Mouse (Mus musculus) forebrain, postnatal 0 days (tissue): Measurements from ENCODE around the gene Slco1a1. TPM values are rescaled to one million over a fixed set of nuclear protein-coding genes. Genes with fewer than 3 reads are reported as not detected.

Source experiments
- ATAC-seq: fragments of 200-750 bp; cut with Nextera tagmentation; 2 replicates; pipeline ENCODE4 v1.8.0; 2017; ENCODE audit warnings: mild to moderate bottlenecking, moderate library complexity
- DNase-seq: peaks from one replicate; pipeline ENCODE4 v3.0.0-alpha.2; 2015
- H3K27ac ChIP-seq: fragments of 300-500 bp; sonication (generic); 2 replicates; pipeline ENCODE4 v1.5.1; 2014; ENCODE audit warnings: low read depth, mild to moderate bottlenecking, antibody characterized with exemption, low read length, moderate library complexity, mixed read lengths
- H3K27me3 ChIP-seq: fragments of 300-500 bp; sonication (generic); 2 replicates; pipeline ENCODE4 v1.6.1; 2014; ENCODE audit warnings: mild to moderate bottlenecking, low read length, mixed read lengths; ENCODE audit not compliant: insufficient read depth
- H3K36me3 ChIP-seq: fragments of 300-500 bp; sonication (generic); 2 replicates; pipeline ENCODE4 v1.6.1; 2014; ENCODE audit warnings: mild to moderate bottlenecking, moderate library complexity; ENCODE audit not compliant: insufficient read depth
- H3K4me1 ChIP-seq: fragments of 300-500 bp; sonication (generic); 2 replicates; pipeline ENCODE4 v1.6.1; 2014; ENCODE audit warnings: antibody characterized with exemption; ENCODE audit not compliant: insufficient read depth
- H3K4me2 ChIP-seq: fragments of 300-500 bp; sonication (generic); 2 replicates; pipeline ENCODE4 v1.6.1; 2014; ENCODE audit warnings: low read depth, mild to moderate bottlenecking, moderate library complexity
- H3K4me3 ChIP-seq: fragments of 300-500 bp; sonication (generic); 2 replicates; pipeline ENCODE4 v1.5.1; 2014; ENCODE audit warnings: low read depth, low read length, mixed read lengths
- H3K9ac ChIP-seq: fragments of 300-500 bp; sonication (generic); 2 replicates; pipeline ENCODE4 v1.6.1; 2014; ENCODE audit warnings: mild to moderate bottlenecking
- H3K9me3 ChIP-seq: fragments of 300-500 bp; sonication (generic); 2 replicates; pipeline ENCODE4 v1.6.1; 2016; ENCODE audit warnings: low read length
- CTCF ChIP-seq: sonication (generic); IDR thresholded peaks from 2 replicates; pipeline ENCODE4 v1.5.1; 2016; ENCODE audit warnings: antibody characterized with exemption, control low read depth, low read depth
- WGBS: fragments of 180-500 bp; shearing (Covaris S2); extraction: QIAGEN DNeasy Blood & Tissue Kit; methylation state at CpG from one replicate; pipeline ENCODE4 v1.1.7; 2014; 5-methylcytosine and 5-hydroxymethylcytosine counted together
- polyA plus RNA-seq: library from polyadenylated mRNA; unstranded; fragments of >200 nt; fragmentation: Nextera tagmentation; extraction: Ambion mirVana; gene quantifications from 2 replicates; pipeline ENCODE4 v1.2.1, GENCODE M21; 2015
- total RNA-seq: library from RNA; depleted of rRNA; stranded (reverse); fragments of >200 nt; gene quantifications from 2 replicates; pipeline ENCODE4 v1.2.3, GENCODE M21; 2014; rRNA removed

Gene Slco1a1
- total RNA-seq (not detected in 2 replicates), polyA plus RNA-seq (not detected in 2 replicates)

DNA sequence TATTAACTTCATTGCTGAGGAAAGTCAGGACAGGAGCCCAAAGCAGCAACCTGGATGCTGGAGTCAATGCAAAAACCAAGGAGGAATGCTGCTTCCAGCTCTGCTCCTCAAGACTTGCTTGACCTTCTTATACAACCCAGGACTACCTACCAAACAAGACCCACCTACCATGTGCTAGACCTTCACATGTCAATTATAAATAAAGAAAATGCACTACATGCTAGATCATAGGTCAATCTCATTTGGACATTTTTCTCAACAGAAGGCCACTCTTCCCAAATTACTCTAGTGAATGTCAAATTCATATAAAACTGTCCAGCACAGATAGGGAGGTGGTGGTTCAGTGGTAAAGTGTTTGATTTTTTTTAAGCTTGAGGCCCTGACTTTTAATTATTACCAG is at the start of gene Slco1a1:
Slco1a1 (minus strand) TSS at position 101 of the 400 bp plus-strand sequence.
- no peak within 1 kb of the TSS for H3K4me3 ChIP-seq
- H3K9me3 ChIP-seq = no peaks in the 10 kb centered on the region
- DNase-seq = no peak

DNA sequence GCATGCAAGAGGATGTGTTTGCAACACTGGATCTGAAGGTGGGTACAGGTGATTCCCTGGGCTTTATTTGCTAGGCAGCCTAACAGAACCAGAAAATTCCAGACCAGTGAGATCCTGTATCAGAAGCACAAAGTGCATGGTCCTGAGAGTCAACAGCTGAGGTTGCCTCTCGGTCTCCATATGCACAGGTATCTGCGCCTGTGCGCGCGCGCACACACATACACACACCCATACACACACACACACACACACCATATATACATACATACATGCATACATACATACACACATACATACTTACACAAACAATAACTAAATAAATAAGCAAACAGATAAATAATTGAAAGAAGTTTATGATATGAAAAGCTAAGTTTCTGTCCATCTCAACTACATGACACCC is 40.0 kb upstream of the Slco1a1 start:
- Histone ChIP-seq H3K36me3 (no peaks in the 10 kb centered on the region), H3K27ac (no peak overlapping the region), H3K4me1 (no peaks in the 10 kb centered on the region), H3K9ac (no peak overlapping the region), H3K4me3 (no peak overlapping the region), H3K9me3 (no peaks in the 10 kb centered on the region), H3K27me3 (no peaks in the 10 kb centered on the region), H3K4me2 (no peak overlapping the region)
- ATAC-seq = no peak
- no peak for TF ChIP-seq CTCF
- DNase-seq = no peak
- WGBS = over 99% methylated on average over 6 of the region's 6 CpGs

More for the DNA sequence above, at the start of gene Slco1a1:
- no peaks in the 10 kb centered on the region for H3K36me3 ChIP-seq
- no peak for TF ChIP-seq CTCF
- no peak for ATAC-seq
- H3K9ac ChIP-seq = no peak within 1 kb of the TSS
- H3K27me3 ChIP-seq = no peaks in the 10 kb centered on the region
- H3K4me2 ChIP-seq = no peak within 1 kb of the TSS
- no peaks in the 10 kb centered on the region for H3K4me1 ChIP-seq
- no peak within 1 kb of the TSS for H3K27ac ChIP-seq

DNA sequence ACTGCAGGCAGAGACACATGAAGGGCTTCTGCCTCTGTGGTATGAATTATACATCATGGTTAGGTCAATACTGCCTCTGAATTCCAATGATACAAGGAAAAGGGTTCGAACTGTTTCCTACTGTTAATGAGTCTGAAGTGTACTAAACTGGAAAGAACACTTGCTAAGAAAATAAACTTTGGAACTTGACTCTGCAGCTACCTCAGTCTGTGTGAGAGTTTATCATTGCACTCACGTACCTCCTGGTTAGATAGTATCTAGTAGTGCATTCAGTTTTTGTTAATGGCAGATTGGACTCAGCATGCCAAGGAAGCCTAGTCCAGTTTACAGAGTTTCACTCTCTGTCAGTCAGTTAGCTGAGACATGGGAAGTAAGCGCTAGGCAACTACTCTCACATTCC is 37.9 kb upstream of the Slco1a1 start:
- WGBS = 60% methylated on average over 3 of the region's 3 CpGs
- Histone ChIP-seq H3K4me1 (no peaks in the 10 kb centered on the region), H3K9me3 (no peaks in the 10 kb centered on the region), H3K27me3 (no peaks in the 10 kb centered on the region), H3K27ac (no peak overlapping the region), H3K4me2 (no peak overlapping the region), H3K4me3 (no peak overlapping the region), H3K9ac (no peak overlapping the region), H3K36me3 (no peaks in the 10 kb centered on the region)
- ATAC-seq = no peak
- no peak for TF ChIP-seq CTCF
- DNase-seq = no peak

DNA sequence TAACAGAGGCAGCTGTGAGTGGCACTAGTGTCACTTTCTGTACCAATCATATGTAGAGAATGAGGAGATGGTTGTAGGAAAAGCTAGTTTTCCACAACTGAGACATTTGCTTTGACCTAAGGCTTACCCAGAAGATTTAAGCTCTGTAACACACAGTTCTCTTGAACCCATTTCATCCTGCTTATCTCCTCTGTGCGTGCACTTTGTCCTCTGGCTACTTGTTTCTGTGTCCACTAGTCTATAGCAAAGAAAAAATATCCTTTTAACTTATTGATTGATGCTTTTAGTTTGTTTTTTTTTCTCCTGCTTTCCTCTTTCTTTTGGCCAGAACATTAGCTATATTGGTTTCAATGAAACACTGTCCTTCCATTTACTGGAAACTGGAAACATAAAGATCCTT is 15.7 kb upstream of the Slco1a1 start:
- DNase-seq (no peak), ATAC-seq (no peak)
- H3K36me3 ChIP-seq = no peaks in the 10 kb centered on the region
- H3K9me3 ChIP-seq = no peaks in the 10 kb centered on the region
- H3K9ac ChIP-seq = no peak overlapping the region
- no peak overlapping the region for H3K4me2 ChIP-seq
- 83% methylated on average over 1 of the region's 1 CpGs for WGBS
- H3K4me3 ChIP-seq = no peak overlapping the region
- no peaks in the 10 kb centered on the region for H3K4me1 ChIP-seq
- no peak overlapping the region for H3K27ac ChIP-seq
- no peak for TF ChIP-seq CTCF
- no peaks in the 10 kb centered on the region for H3K27me3 ChIP-seq

DNA sequence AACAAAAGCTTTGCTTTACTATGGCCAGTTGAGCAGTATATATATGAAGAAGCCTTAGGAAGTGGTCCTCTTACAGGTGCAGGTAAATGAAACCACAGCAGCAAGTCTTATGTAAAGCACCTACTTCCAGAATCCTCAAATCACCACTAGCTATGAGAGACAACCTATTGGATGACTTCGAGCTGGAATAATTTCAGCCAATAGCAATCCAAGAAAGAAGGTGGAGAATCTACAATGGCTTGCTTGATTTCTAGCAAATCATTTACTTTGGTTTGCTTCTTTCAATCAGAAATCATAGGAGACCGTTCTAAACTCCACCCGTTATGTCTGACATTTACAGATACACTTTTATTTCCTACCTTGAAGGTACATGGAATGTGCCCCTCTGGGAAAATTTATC is 15.1 kb upstream of the Slco1a1 start:
- 93% methylated on average over 3 of the region's 3 CpGs for WGBS
- Histone ChIP-seq H3K9me3 (no peaks in the 10 kb centered on the region), H3K9ac (no peak overlapping the region), H3K36me3 (no peaks in the 10 kb centered on the region), H3K4me3 (no peak overlapping the region), H3K4me2 (no peak overlapping the region), H3K4me1 (no peaks in the 10 kb centered on the region), H3K27me3 (no peaks in the 10 kb centered on the region), H3K27ac (no peak overlapping the region)
- ATAC-seq (no peak), DNase-seq (no peak)
- no peak for TF ChIP-seq CTCF

DNA sequence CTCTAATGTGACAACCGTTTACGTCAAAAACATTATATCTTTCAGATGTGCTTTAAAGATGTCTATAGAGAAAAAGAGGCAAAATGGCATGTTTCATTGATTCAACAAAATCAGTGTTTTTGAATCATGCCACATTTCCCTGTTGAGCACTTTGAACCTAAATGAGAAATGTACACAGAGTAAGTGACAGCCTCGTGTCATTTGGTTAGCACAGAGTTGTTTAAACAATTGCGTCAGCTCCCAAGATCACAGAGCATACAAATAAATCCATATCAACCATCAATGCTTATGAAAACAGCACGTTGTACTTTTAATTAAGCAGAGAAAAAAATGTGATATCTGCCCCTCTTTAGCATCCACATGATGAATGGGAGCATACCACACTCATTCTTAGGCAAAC is 13.7 kb upstream of the Slco1a1 start:
- Histone ChIP-seq H3K4me3 (no peak overlapping the region), H3K27me3 (no peaks in the 10 kb centered on the region), H3K4me2 (no peak overlapping the region), H3K9me3 (no peaks in the 10 kb centered on the region), H3K36me3 (no peaks in the 10 kb centered on the region), H3K4me1 (no peaks in the 10 kb centered on the region), H3K9ac (no peak overlapping the region), H3K27ac (no peak overlapping the region)
- 84% methylated on average over 5 of the region's 5 CpGs for WGBS
- ATAC-seq (no peak), DNase-seq (no peak)
- TF ChIP-seq CTCF = no peak

DNA sequence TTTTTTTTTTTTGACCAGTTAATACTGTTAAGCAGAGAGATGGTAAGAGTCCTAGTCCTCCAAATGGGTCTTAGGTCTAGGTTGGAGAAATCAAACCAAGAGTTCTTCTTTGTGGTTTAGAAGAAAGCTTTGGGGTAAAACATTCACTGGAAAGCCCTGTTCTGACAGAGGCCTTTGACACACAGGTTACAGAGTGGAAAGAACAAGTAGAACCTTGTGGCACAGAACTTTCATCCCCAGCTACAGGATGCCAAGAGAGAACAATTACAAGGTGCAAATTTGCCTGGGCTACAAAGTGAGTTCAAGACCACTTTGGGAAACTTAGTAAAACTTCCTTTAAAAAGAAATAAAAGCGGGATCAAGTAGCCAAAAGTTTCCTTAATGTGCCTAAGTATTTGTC is 6.3 kb downstream of the Slco1a1 start:
- no peaks in the 10 kb centered on the region for H3K4me1 ChIP-seq
- no peak for ATAC-seq

DNA sequence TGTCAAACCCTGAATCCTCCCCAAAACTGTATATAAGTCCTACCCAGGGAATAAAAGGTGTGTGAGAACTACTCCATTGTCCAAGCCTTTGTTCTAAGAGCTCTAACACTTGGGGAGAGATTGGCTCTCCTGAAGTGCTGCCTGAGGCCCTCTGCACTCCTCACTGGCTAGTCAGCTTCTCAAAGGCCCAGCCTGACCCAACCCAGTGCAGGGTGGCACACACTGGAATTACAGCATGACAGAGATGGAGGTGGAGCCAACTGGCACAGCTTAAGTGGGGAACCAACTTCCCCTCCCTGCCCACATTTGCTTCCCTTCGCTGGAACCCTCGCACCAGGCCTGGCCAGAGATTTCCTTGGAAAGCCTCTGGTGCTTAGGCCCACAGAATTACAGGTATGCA is 48.6 kb downstream of the Slco1a1 start:
- Histone ChIP-seq H3K27ac (no peak overlapping the region), H3K4me1 (no peaks in the 10 kb centered on the region), H3K27me3 (no peaks in the 10 kb centered on the region), H3K4me3 (no peak overlapping the region), H3K9me3 (no peaks in the 10 kb centered on the region), H3K4me2 (no peak overlapping the region), H3K36me3 (no peaks in the 10 kb centered on the region), H3K9ac (no peak overlapping the region)
- ATAC-seq = no peak
- no peak for TF ChIP-seq CTCF
- WGBS = 72% methylated on average over 2 of the region's 2 CpGs
- DNase-seq = no peak

More for the DNA sequence above, 6.3 kb downstream of the Slco1a1 start:
- no peak for TF ChIP-seq CTCF
- Histone ChIP-seq H3K9me3 (no peaks in the 10 kb centered on the region), H3K9ac (no peak overlapping the region), H3K36me3 (no peaks in the 10 kb centered on the region), H3K27me3 (no peaks in the 10 kb centered on the region), H3K4me3 (no peak overlapping the region), H3K27ac (no peak overlapping the region), H3K4me2 (no peak overlapping the region)
- WGBS = 92% methylated on average over 1 of the region's 1 CpGs
- DNase-seq = no peak
